Mouse (Mus musculus) left cerebral cortex, postnatal 36 days (tissue): ENCODE data around the gene Jup. TPM values are rescaled to one million over a fixed set of nuclear protein-coding genes. Genes with fewer than 3 reads are reported as not detected.

Experiments used
- DNase-seq, 2 experiments: peaks; one replicate each; pipeline ENCODE4 v3.0.0; 2021 to 2022; ENCODE audit warnings: low spot score in 2 of 2, mixed read lengths in 1 of 2
- intact Hi-C: fragments of 180-260 bp; cut with DNase I; formaldehyde crosslinking; loops from one replicate; pipeline ENCODE4 v1.15.1; 2025
- total RNA-seq, 2 experiments: library from RNA; stranded (reverse); gene quantifications; 2 replicates each; pipeline ENCODE4 v1.2.3; 2021

Jup gene
- total RNA-seq, 2 experiments from 2014 or later = 44.1 to 49.2 TPM

DNA sequence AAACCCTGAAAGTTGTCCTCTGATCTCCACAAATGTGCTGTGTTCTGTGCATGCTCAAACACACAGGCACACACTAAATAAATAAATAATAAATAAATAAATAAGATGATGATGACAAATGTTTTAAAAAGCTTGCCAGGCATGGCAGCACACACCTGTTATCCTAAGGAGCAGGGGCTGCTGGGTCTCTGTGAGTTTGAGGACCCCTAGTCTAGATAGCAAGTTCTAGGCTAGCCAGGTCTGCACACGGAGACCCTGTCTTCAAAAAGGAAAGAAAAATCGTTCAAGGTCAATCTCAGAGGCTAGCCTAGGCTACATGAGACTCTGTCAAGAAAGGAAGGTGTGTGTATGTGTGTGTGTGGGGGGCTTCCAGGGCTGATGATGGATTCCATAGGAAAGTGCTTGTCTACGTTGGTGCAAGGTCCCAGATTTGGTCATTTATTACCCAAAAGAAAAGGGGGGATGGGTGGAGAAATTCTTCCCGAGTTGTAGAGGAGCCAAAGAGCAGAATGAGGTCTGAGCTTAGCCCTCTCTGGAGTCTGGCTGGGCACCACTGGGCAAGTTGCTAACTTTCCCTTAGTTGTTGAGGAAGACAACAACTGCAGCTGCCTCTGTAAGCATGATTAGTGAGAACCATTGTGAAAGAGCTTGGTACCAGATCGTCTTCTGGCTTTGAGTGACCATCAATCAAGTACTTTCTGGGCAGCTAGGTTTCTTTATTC lies 3.0 kb downstream of the Jup start:
- DNase-seq = no peak
- intact Hi-C loops = no loop called here

DNA sequence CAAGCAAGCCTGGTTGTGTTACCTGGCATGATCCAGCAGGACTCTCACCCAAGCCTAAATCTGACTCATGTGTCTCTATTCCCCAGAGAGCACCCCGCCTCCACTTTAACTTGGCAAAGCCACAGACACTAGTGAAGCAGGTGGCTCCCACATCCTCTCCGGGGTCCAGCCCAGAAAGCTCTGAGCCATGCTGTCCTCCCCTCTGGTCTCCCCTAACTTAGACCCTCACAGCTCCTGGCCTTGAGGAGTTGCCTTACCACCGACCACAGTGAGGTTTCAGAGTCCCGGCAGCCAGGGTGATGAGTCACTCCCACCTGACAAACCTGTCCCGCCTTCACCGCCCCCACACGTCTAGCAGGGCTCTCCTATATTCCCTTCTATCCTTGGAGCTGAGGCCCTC lies 3.8 kb downstream of the Jup start:
- intact Hi-C loops = no loop called here
- no peak for DNase-seq

DNA sequence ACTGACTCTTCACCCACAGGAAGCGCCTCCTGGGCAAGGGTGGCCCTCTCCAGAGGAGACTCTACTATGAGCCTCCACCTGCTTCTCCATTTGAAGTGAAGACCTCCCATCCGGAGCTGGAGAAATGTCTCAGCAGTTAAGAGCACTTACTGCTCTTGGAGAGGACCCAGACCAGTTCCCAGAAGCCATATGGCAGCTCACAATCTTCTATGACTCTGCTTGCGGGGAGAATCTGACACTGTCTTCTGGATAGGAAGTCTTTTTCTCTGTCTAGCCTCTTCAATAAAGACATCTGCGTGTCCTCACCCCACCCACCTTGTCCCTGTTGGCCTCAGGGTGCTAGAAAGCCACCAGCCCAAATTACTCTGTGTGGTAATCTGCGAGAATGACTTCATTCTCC lies 4.6 kb downstream of the Jup start:
- intact Hi-C loops = no loop called here
- DNase-seq = no peak

DNA sequence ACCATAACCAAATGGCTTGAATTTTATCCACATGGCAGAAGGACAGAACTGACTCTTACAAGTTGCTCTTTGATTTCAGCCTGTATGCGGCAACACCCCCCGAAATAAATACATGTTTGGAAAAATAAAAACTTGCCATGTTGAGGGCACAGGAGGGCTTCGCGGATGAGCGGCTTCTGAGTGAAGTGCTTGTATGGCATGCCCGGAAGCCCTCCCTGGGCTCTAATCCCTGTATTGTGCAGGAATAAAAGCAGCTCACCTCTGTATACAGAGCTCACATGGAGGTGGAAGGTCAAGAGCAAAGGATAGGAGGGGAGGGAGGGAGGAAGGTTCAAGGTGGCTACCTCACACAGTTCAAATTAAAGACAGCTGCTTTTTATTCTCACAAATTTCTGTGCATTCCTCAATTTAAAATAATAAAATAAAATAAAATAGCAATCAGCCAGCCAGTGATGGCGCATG lies 5.6 kb downstream of the Jup start:
- intact Hi-C loops = no loop called here

DNA sequence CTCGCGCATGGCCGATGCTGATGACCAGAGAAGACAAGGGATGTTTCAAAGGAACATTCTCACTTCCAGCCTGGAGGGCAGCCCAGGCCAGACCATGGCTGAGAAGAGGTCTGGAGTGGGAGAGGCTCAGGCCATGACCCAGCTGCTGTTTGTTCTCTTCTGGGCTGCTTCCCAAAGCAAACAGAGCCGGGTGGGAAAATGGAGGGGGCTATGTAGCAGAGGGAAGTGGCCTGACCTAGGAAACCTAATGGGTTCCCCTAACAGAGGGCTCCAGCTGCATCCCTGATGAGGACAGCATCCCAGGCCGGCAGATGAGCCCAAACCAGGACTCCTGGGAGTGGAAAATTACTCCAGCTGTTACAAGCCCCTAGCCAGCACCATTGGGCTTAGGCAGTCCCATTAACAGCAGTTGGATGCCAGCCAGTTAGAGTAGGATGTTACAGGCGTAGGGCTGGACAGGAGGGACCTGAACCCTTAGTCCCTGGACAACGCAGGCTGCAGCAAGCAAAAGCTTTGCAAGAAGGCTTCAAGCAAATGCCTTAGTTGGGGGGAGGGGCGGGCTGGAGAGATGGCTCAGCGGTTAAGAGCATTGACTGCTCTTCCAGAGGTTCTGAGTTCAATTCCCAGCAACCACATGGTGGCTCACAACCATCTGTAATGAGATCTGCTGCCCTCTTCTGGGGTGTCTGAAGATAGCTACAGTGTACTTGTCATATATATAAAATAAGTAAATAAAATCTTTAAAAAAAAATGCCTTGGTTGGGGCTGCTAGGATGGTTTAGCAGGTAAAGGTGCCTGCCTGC lies 6.3 kb downstream of the Jup start:
- no peak for DNase-seq
- intact Hi-C loops = no loop called here

More for the DNA sequence above, 5.6 kb downstream of the Jup start:
- no peak for DNase-seq

DNA sequence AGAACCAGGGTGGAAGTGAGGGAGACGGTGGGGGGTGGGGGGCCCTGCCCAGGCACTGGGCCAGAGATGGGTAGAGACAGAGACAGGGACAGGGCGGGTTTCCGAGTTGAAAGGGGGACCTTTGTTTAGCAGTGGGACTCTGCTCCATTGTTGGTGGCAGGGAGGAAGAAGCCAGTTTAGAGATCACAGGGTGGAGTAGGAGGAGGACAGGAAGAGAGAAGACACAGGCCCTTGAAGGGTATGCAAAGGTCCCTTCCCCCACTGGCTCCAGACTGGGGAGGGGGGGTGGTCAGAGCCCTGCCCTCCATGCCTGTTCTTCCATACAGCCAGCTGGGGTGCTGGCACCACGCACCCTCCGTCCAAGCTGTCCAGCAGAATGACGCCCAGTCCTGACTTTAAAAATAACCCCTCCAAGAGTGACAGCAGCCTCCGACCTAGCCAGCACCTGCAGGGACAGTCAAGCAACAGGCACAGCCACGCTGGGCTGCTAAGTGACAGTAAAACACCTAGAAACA lies 7.6 kb downstream of the Jup start:
- intact Hi-C loops = no loop called here
- no peak for DNase-seq

DNA sequence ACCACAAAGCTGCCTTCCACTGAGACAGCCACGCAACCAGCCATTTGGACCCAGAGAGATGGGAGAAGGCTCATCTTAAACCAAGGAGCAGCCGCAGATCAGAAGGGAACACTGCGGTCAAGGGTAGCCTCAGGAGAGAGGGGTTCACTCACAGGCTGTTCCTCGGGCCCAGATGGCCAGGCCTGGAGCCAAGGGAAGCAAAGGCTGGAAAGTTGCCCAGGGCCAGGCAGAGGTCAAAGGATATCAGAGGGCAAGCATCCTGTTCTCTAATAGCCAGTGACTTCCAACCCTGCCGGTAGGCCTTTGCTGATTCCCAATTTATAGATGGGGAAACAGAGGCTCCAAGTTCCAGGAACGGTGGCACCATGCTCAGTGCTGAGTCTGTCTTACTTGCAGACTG lies 9.0 kb downstream of the Jup start:
- intact Hi-C loops = no loop called here
- DNase-seq = no peak

DNA sequence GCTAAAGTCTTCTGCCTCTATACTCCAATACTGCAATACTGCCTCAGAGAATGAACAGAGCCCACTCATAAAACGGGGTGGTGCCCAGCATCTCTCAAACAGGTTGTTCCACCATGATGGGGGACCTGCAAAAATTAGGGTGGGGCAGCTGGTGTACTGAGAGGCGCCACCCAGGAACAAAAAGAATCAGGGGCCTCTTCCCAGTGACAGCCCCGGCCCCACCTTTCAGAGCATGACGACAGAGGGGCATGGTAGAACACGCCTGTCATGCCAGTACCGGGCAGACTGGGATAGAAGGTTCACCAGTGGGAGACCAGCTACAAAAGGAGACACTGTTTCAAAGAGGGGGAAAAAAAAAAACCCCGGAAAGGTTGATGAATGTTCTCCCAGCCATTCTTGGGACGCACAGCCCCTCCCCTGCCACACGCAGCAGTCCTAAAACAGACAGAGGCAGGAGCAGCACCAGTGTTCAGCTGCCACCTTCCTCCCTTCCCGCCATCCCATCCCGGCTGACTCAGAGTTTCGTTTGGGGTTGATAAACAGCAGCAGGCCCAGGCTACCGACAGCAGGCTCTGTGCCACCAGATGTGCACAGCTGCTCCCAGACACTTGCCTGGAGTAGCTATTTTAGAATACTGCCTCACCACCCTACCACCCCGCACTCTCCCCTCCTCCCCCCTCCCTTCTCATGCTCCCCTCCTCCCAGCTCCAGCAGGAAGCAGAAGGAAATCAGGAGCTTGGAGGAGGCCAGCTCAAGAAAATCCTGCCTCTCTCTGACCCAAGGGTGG lies 9.8 kb downstream of the Jup start:
- intact Hi-C loops = no loop called here

DNA sequence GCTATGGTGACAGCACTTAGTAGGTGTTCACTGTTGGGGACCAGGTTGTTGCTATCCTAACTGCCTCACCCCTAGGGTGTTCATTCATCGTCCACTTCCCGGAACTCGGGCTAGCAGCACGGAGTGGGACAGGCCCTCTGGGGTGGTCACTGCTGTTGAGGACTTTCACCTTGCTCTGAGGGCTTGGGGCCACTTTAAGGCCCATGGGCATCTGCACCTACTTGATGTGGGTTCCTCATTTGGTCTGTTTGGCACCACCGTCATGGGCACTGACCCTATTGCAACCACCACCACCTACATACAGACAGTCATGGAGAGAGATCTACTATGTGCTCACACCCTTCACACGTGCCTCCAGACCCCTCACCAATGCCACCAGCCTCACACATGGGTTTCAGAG lies 10.5 kb downstream of the Jup start:
- intact Hi-C loops = no loop called here
- DNase-seq = no peak

More for the DNA sequence above, 9.8 kb downstream of the Jup start:
- peak in 1 of 2 experiments; percentile 26 for DNase-seq

DNA sequence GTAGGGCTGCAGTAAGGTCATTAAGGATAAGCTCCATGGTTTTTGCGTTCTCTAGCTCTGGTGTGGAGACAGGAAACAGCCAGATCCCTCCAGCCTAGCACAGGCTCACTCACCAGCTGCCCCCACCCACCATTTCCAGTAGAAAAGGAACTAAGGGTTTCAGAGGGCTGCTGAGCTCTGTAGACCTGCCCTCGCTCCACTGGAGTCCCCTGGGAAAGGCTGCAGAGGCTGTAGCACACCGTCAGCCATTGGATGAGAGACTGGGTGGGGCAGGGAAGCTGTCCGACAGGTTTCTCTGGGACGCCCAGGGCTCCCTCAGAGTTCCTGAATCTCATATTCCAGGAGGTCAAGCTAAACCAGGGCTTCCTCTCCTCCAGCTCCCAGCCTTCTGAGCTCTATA lies 11.0 kb downstream of the Jup start:
- DNase-seq = no peak
- intact Hi-C loops = no loop called here

DNA sequence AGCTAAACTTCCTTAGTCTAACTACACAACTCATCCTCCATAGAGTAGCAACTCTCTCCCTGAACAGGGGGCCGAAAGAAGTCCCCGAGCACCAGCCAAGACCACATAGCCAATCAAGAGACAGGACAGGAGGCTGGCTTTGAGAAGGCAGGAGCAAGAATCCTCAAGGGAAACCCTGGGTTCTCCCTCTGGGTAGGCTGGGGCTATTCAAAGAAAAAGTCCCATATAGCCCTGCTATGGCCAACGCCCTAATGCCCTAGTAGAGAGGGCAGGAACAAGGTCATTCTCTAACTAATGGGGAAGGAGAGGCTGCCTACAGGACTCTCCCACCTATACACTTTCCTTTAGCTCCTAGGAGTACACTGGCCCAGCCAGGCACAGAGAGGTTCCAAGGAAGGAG lies 12.5 kb downstream of the Jup start:
- intact Hi-C loops = no loop called here
- DNase-seq = no peak

DNA sequence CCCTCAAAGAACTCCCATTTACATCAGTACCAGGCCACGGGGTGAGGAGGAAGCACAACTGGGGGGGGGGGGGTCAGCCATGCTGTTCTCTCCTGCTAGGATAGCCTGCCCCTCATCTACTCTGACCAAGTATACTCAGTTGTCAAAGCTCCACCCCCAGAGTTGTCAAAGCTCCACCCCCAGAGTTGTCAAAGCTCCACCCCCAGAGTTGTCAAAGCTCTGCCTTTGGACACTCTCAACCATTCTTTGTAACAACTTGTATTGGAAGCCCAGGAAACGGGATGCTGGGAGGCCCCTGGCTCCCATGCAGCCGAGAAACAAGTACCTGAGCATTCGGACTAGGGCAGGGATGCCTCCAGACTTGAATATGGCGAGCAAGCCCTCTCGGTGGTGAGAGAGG lies 14.9 kb downstream of the Jup start:
- intact Hi-C loops = no loop called here
- no peak for DNase-seq

DNA sequence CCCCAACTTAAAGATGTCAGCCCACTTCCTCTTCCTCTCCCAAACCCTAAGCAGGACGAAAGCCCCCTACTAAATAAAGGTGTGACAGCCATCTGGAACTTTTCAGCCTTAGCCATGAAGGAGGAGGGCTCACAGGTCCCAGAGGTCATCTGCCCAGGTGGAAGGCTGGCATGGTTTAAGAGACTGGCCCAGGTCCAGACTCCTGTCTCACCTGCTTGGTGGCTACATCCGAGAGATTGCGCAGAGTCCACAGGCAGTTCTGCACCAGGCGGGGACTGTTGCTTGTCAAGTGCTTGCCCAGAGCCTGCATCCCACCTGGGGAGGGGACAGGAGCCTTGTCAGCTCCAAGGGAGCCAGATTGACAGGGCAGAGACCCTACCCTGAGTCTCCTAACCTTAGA lies 18.3 kb downstream of the Jup start:
- DNase-seq = no peak
- intact Hi-C loops = no loop called here

DNA sequence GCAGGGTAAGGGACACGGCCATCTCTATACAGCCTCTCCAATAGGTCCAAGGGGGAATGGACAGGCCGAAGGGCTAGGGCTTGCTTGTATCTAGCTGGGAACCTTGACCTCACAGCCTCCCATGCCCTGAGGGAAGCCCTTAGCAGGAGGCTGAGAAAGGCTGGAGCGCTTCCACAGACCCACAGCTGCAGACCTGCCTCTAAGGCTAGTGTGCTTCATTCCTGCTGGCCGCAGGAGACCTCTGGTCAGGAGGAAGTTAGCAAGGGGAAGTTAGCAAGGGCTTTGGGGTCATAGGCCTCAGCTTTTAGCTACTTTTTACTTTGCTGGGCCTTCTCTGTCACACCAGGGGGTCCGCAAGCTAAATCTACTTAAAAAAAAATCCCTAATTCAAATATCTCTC lies 19.1 kb downstream of the Jup start:
- intact Hi-C loops = no loop called here
- DNase-seq = no peak

DNA sequence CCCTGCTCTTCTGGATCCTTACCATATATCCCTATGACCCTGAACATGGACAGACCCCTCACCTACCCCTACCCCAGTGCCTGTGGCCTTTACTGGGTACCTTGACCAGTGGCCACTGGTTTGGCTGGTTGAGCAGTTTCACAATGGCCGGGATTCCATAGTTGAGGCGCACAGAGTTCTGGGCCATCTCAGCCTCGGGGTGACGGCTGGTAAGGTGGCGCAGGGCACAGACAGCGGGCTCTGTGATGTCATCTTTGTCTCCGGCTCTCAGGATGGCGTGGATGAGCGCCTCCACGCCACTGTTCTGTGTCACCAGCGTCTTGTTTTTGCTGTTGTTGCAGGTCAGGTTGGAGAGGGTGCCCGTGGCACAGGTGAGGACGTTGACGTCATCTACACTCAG lies 19.6 kb downstream of the Jup start:
- intact Hi-C loops = no loop called here
- DNase-seq = no peak

DNA sequence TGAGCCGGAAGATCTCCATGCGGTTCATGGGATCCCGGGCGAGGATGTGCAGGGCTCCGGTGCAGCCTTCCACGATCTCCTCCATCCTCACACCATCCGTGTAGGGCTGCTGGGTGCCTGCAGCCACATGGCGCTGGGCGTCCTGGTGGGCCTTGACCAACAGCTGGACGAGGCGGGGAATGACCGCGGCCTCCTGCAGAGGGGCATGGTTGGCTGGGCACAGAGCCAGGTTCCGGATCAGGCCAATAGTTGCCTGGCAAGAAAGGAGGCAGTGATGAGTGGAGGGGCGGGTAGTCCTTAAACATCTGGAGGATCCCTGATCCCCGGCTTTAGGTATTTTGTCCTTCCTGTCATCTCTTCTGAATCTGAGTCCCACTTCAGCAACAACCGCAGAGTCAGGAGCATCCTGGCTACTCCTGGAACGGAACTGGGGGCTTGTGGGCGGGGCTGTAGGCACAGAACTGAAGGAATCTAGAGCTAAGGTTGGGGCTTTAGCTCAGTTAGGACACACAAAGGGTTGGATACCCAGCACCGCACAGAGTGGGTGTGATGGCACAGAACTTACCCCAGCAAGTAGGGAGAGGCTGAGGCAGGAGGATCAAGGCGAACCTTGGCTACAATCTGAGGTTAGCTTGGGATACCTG lies 20.7 kb downstream of the Jup start:
- no peak for DNase-seq
- intact Hi-C loops = no loop called here

DNA sequence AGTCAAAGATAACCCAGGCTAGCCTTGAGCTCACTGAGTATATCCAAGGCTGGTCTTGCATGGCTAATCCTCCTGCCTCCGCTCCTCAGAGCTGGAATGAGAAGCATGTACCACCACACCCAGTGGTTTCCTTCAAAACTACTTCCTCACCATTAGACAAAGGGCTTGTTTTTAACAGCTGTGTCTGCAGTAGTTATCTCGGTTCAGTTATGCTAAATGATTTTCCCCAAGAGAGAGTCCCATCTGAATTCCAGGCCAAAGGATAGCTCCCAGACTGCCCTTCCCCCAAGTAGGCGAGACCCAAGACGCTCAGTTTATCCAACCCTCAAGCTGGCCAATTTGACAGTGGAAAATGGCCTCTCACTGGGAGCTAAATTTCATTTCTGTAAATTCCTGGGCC lies 21.6 kb downstream of the Jup start:
- DNase-seq = no peak
- intact Hi-C loops = no loop called here

DNA sequence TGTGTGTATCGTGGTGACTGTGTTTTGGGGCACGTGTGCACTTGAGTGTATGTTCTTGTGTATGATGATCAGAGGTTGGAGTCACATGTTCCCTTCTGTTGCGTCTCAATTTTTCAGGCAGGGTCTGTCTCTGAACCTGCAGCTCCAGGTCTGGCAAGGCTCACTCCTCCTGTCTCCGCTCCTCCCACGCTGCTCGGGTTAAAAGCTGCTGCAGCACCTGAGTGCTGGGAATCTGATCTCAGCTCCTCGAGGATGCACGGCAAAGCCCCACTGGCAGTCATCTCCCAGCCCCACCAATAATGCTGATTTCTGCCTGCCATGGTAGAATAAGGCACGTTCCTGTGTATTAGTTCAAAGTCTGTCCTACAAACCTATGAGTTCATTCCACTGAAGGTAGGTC lies 22.4 kb downstream of the Jup start:
- intact Hi-C loops = no loop called here
- DNase-seq = no peak

DNA sequence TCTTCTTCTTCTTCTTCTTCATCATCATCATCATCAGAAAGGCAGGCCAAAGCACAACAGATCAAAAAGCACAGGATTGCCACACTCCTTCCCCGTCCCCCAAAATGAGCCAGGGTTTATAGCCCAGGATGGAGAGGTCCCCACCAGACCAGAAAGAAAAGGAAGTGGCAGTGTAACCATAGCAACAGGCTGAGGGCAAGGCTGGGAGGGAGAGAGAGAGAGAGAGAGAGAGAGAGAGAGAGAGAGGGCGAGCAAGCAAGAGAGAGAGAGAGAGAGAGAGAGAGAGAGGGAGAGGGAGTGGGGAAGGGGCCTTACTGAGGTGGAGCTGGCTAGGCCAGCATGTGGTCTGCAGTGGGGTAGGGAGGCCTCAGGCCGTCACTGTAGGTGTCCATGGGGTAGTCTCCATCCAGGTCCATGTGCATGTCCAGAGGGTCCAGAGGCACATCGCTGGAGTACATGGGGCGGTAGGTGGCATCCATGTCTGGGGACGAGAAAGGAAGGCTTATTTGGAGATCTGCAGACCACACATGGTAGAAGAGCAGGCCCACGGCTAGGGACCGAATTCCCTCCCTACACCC lies 25.5 kb downstream of the Jup start:
- intact Hi-C loops = no loop called here
- DNase-seq = no peak
